Mouse (Mus musculus): Measurements from ENCODE around the gene Prkar2b.

GRCm38 (mm10) chr12:32033536-32033935 is 27.6 kb downstream of the Prkar2b start:
- TF ChIP-seq CTCF (IDR thresholded peaks at IDR 0.05; ENCODE audit: low read depth) (no peak), EP300 (optimal IDR thresholded peaks at IDR 0.05) (no peak)
